In genomic region chr10:5608874-5609273, GRCm38 (mm10) we compare ENCODE assay signal across 15 mouse cellular contexts. TPM values are rescaled to one million over a fixed set of nuclear protein-coding genes. Genes with fewer than 3 reads are reported as not detected.
"Had no signal": no experiment of that assay in that cellular context is flagged by ENCODE, and none has a peak within 500 bp of the region (broad histone marks: within the 10 kb centered on the region; RNA-seq: fewer than 3 reads in every experiment).

No protein-coding gene starts in this region.

- H3K27me3 ChIP-seq: limb, embryonic 15.5 days; liver, embryonic 12.5 days; lung, embryonic 15.5 days; midbrain, embryonic 12.5 days; neural tube, embryonic 13.5 days had no signal

- H3K9me3 ChIP-seq: limb, embryonic 15.5 days; liver, embryonic 12.5 days; lung, embryonic 15.5 days; midbrain, embryonic 12.5 days; neural tube, embryonic 13.5 days had no signal

- DNase-seq: kidney, postnatal 25 days; lung, postnatal 14 days; retina, postnatal 1 day; right cerebral cortex, postnatal 14 days; thymus, postnatal 14 days had no signal

- H3K4me2 ChIP-seq: limb, embryonic 15.5 days; liver, embryonic 12.5 days; lung, embryonic 15.5 days; midbrain, embryonic 12.5 days; neural tube, embryonic 13.5 days had no signal

- H3K9ac ChIP-seq: limb, embryonic 15.5 days; liver, embryonic 12.5 days; lung, embryonic 15.5 days; midbrain, embryonic 12.5 days; neural tube, embryonic 13.5 days had no signal

- H3K27ac ChIP-seq: left cerebral cortex, adult 2 months; limb, embryonic 15.5 days; liver, embryonic 12.5 days; lung, embryonic 15.5 days; macrophage; midbrain, embryonic 12.5 days; neural tube, embryonic 13.5 days had no signal

- ATAC-seq: intestine, postnatal 0 days; liver, embryonic 12.5 days; midbrain, embryonic 16.5 days had no signal

- H3K4me1 ChIP-seq: limb, embryonic 15.5 days; liver, embryonic 12.5 days; lung, embryonic 15.5 days; midbrain, embryonic 12.5 days; neural tube, embryonic 13.5 days had no signal

- H3K36me3 ChIP-seq: limb, embryonic 15.5 days; liver, embryonic 12.5 days; lung, embryonic 15.5 days; midbrain, embryonic 12.5 days; neural tube, embryonic 13.5 days had no signal

- H3K4me3 ChIP-seq: left cerebral cortex, adult 2 months; limb, embryonic 15.5 days; liver, embryonic 12.5 days; lung, embryonic 15.5 days; midbrain, embryonic 12.5 days; neural tube, embryonic 13.5 days had no signal

RNA-seq across cellular contexts. Expression of gene Vip, which starts 30.1 kb away (rescaled TPM):
- polyA plus RNA-seq: limb, embryonic 11.5 days; limb, embryonic 15.5 days; macrophage had no signal
